Comparison of ENCODE assay signal across 11 mouse cellular contexts in the genomic region with DNA sequence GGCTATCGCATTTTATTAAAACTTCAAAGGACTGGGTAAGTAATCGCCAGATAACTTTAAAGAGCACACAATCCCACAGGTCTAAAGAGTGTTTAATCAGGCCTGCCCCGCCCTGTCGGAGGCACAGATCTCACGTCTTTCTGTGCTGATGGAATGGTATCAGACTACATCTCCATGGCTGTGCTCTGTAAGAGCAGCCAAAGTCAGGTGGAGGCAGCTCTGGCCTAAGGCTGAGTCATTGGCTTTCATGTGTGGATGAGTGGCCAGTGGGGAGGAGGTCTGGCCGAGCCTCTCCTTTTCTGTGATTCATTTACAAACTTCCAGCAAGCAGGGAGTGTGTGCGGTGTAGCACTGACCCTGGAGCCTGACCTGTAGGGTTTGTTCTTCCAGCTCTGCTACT.
DNase-seq lines count a peak whose midpoint lies in the region; ATAC-seq and TF ChIP-seq lines count a peak whose summit lies in the region.
"Had no signal": no experiment of that assay in that cellular context is flagged by ENCODE, and none has a peak within 500 bp of the region (broad histone marks: within the 10 kb centered on the region; RNA-seq: fewer than 3 reads in every experiment).

No protein-coding gene starts in this region.

- no peaks in the 10 kb centered on the region for H3K36me3 ChIP-seq in intestine, postnatal 0 days (ENCODE audit: control insufficient read depth, insufficient read depth)
- H3K36me3 ChIP-seq in hindbrain, embryonic 12.5 days: no peaks in the 10 kb centered on the region
- H3K36me3 ChIP-seq: midbrain, embryonic 13.5 days had no signal

- 0 out of 2 replicates have a peak, but pooled peaks have one; percentile 10 for TF ChIP-seq CTCF in intestine, postnatal 0 days (IDR thresholded peaks at IDR 0.05; ENCODE audit: low read depth)

- no peak overlapping the region for H3K27ac ChIP-seq in intestine, postnatal 0 days (ENCODE audit: low read depth, low read length)
- H3K27ac ChIP-seq in hindbrain, embryonic 12.5 days: no peak overlapping the region
- H3K27ac ChIP-seq: midbrain, embryonic 13.5 days had no signal

- ATAC-seq in intestine, postnatal 0 days: peak; percentile 92
- no peak for ATAC-seq in hindbrain, embryonic 12.5 days (ENCODE audit: low FRiP score)
- ATAC-seq: midbrain, embryonic 13.5 days had no signal

- H3K9me3 ChIP-seq in intestine, postnatal 0 days (ENCODE audit: control insufficient read depth): no peaks in the 10 kb centered on the region
- H3K9me3 ChIP-seq in hindbrain, embryonic 12.5 days (replicated peaks): no peaks in the 10 kb centered on the region
- H3K9me3 ChIP-seq: midbrain, embryonic 13.5 days had no signal

- no peak overlapping the region for H3K4me3 ChIP-seq in intestine, postnatal 0 days (ENCODE audit: low read depth, low read length)
- H3K4me3 ChIP-seq in hindbrain, embryonic 12.5 days: no peak overlapping the region
- H3K4me3 ChIP-seq: midbrain, embryonic 13.5 days had no signal

- no peaks in the 10 kb centered on the region for H3K4me1 ChIP-seq in intestine, postnatal 0 days (replicated peaks; ENCODE audit: control insufficient read depth, insufficient read depth, low read length)
- 0 out of 2 replicates have a peak, but pooled peaks cover 1% of the 10 kb centered on the region for H3K4me1 ChIP-seq in hindbrain, embryonic 12.5 days

- H3K4me2 ChIP-seq in intestine, postnatal 0 days (replicated peaks; ENCODE audit: low read depth): no peak overlapping the region
- no peak overlapping the region for H3K4me2 ChIP-seq in hindbrain, embryonic 12.5 days (replicated peaks)
- H3K4me2 ChIP-seq: heart, embryonic 11.5 days; midbrain, embryonic 13.5 days had no signal

- no peak overlapping the region for H3K9ac ChIP-seq in intestine, postnatal 0 days (ENCODE audit: low read depth, low read length)
- H3K9ac ChIP-seq in hindbrain, embryonic 12.5 days: no peak overlapping the region
- H3K9ac ChIP-seq: midbrain, embryonic 13.5 days had no signal

- WGBS in intestine, postnatal 0 days: 35% methylated on average over 7 of the region's 7 CpGs
- 23% methylated on average over 7 of the region's 7 CpGs for WGBS in large intestine, adult 2 months
- WGBS in hindbrain, embryonic 12.5 days: 79% methylated on average over 7 of the region's 7 CpGs

- peak; percentile 41 for DNase-seq in adrenal gland, postnatal 10 days
- peak; percentile 31 for DNase-seq in large intestine, adult 2 months (ENCODE audit: low read depth, low spot score)
- DNase-seq in lung, postnatal 36 days: peak; percentile 52
- DNase-seq in B cell, adult 2 months: no peak
- DNase-seq in gastrocnemius, adult 18-20 months (ENCODE audit: low spot score): no peak
- no peak for DNase-seq in layer of hippocampus, adult 9-10 months (ENCODE audit: low spot score)
- DNase-seq: thymus, postnatal 14 days had no signal

- H3K27me3 ChIP-seq in intestine, postnatal 0 days (replicated peaks; ENCODE audit: control insufficient read depth, insufficient read depth, low read length): no peaks in the 10 kb centered on the region
- no peaks in the 10 kb centered on the region for H3K27me3 ChIP-seq in hindbrain, embryonic 12.5 days
- H3K27me3 ChIP-seq: midbrain, embryonic 13.5 days had no signal

Comparison
In these comparisons a context has a peak if more than half of its experiments do, and no peak if none do; other contexts are left out.
1. DNase-seq: peak in adrenal gland, postnatal 10 days (single experiment), large intestine, adult 2 months (single experiment) and lung, postnatal 36 days (single experiment); none in B cell, adult 2 months (0 of 2), gastrocnemius, adult 18-20 months (single experiment) and layer of hippocampus, adult 9-10 months (single experiment).